Mouse (Mus musculus) left cerebral cortex, adult 8-10 months (tissue): ENCODE measurements around the gene Slc17a9. TPM values are rescaled to one million over a fixed set of nuclear protein-coding genes. Genes with fewer than 3 reads are reported as not detected.
A peak's percentile ranks its signal among the peaks of the same experiment; 100 is the strongest.

Experiments used
- DNase-seq, 2 experiments: peaks; one replicate each; pipeline ENCODE4 v3.0.0; 2022; ENCODE audit warnings: low spot score in 2 of 2
- total RNA-seq, 4 experiments: library from RNA; stranded (reverse); gene quantifications; 2 replicates each; pipeline ENCODE4 v1.2.4; 2022

The Slc17a9 gene
- total RNA-seq, result 1 to 10 TPM in 2 of 4 experiments, under 1 TPM in 2; 0.43 to 1.3 (median 0.94) TPM

DNA sequence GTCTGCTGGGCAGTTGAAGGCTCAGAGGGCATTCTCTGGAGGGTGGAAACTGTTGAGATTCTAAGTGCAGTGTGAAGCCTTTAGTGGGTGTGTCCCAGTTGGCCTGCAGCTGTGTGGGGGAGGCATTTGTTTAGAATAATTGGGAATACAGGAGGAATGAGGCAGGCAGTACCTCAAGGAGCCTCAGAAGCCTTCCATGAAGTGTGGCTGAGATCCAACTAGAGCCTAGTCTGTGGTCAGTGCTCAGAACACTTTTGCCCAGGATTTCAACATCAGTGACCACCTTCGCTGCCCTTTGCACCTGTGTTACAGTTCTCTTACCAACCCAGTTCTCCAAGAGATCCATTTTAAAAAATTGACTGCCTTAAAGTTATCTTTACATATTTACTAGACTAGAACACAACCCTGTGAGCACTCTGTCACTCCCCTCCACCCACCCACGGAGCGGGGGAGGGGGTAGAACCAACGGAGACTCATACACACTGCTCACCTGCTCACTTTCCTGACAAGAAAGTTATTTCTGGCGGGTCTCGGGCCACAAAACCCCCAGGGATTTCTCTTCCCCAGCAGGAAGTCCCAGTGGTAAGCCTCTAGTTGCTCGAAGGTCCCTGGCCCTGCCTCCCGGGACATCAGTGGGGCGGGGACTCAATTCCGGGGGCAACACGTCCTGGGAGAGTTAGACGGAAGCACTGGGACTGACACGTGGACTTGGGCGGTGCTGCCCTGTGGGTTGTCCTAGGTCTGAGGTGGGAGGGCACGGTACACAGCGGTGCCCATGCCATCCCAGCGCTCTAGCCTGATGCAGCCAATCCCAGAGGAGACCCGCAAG lies at the start of gene Slc17a9:
Gene Slc17a9, plus strand, starts transcription at position 679 of the 829 bp plus-strand sequence.
- no peak for DNase-seq

DNA sequence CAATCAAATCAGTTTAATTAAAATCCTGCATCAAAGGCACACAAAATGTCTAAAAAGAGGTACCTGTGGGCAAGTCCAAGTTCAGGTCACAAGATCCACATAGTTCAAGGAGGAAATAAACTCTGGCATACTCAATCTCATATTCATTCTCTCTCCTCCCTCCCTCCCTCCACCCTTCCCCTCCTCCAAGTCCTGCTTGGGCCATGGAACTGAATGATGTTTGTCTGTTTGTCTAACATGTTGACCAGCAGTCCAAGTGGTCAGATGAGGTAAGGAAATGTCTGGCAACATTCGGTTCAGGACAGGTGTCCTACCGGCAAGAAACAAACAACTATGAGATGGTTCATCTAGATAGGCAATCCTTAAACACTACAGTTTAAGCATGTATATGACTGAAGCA lies 48.4 kb upstream of the Slc17a9 start:
- DNase-seq, result no peak

DNA sequence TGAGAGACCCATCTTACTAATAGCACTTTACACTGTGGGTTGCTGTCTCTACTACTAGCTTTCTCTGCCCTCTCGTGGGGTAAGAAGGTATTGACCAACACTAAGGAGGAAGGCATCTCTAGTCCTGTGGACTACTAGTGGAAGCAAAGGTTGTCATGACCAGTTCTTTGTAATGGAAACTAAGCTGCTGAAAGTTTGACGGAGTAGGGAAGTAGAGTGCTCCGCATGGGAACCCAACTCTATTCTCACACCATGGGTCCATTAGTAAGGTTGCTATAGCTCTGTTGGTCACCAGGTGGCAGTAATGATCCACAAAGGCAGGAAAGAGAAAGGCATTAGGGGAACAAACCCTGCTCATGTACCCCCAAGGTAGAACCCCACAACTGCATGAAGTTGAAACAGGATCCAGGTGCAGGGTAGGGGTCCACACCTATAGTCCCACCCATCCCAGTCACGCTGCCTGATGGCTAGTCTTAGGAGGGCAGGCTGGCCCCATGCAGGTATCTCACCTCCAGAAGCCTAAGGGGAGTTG lies 46.4 kb upstream of the Slc17a9 start:
- DNase-seq, result peak; percentile 31 to 54

DNA sequence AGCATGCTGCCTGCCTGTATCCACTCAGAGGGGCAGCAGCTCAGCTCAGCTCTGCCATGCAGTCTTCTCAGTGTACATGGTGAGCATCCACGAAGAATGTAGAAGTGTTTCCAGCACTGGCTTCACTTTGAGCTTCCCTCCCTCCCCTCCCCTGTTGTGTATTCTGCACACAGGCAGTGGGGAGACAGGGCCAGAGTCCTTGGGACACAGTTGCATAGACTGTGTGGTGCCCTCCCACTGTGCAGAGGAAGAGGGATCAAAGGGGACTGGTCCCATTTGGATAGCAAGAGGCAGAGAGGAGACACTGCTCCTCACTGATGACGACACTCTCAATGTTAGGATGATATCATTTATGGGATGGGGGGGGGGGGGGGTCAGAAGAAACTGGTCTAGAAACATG lies 43.8 kb upstream of the Slc17a9 start:
- DNase-seq, result no peak

DNA sequence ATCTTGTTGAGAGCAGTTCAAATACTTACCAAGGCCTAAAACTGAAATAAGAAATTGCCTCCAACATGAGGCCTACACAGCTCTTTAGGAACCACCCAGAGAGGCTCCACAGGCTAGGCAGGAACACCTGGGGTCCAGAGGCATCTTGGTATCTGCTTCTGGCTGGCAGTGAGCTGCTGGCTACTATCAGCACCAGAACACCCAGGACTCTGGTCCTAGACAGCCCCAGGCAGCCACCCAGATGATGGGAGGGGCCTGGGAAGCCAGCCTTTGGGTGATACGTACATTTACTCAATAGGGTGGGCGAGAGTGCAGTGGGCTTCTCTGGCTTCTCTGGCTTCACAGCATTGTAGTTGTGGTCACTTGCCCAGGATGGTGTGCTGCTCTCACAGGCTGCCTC lies 41.5 kb upstream of the Slc17a9 start:
- DNase-seq, result no peak

DNA sequence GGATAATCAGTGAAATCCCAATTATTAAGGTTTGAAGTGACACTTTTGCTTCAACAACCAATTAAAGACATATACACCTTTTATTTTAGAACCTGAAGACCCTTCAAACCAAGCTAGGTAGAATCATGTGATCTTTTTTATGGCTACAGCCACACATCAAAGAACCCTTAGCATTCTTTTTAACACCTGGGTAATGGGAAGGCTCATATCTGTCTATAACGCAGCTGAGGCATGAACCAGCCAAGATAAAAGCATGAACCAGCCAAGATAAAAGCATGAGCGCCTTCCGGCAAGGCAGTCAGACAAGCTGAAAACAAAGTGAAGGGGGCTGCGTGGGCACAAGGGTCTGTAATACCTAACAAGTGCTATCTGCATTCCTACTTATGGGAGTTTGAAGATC lies 41.0 kb upstream of the Slc17a9 start:
- no peak for DNase-seq

DNA sequence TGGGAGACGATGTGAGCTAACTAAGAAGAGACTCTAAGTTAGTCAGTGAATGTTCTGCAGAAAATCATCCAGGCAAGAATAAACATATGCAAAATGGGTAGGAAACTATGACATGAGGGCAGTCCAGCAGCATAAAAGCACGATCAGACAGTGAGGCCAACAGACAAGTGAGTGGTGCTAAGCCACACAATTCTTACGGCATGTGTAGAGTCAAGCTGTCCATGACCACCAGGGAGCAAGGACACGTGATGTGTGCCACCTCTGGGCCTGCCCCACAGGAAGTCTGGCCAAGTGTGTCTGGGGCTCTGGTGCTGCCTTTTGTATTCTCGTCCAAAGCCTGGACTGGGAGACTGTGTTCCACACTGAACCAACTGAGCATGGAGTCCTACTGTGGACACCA lies 35.2 kb upstream of the Slc17a9 start:
- DNase-seq, result no peak

DNA sequence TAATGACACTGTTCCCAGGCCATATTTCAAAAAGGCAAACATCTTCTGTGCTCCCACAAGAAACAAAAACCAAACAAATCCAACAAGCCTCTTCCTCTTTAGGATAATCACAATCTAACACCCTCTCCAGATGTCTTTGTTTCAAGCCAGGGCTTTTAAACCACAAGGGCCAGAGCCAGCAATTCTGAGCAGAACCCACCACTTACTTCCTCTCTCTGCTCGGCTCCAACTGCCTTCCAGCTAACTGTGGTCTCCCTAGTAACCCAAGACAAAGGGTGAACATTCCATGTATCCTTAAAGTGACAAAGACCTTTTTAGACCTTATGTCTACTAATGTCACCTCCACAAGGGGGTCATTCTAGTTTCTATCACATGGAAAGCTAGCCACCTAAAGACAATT lies 32.4 kb upstream of the Slc17a9 start:
- no peak for DNase-seq

DNA sequence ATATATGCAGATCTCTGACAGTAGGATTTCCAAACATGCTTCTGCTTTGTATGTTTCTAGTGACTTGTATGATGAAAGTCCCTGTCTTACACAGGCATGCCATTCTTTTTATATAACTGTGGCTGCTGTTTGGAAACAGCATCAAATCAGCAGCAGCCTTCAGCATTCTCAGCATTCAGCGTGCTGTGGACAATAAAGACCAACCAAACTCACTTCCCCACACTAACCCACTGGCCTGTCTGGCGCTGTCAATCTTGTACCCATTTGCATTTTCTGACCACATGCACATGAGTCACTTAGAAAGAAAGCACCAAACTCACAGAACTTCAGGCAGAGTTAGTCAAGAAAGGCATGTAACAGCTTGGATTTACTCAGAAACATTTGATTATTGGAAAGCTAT lies 29.9 kb upstream of the Slc17a9 start:
- no peak for DNase-seq

DNA sequence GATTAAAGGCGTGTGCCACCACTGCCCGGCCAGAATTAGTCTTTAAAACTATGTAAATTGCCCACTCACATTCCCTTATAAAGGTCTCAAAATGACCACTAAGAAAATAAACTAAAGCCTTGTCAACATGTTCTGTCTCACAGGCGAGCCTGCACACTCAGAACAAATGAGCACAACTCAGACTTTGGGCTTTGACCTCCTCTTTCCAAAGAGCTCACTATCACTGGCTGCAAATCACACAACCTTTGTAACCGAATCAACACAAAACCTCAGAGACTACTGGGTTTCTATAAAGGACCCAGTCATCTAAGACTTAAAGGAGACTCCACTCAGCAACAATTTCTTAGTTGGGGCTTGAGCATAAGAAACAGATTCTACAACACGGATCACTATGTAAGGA lies 24.6 kb upstream of the Slc17a9 start:
- DNase-seq, result no peak

DNA sequence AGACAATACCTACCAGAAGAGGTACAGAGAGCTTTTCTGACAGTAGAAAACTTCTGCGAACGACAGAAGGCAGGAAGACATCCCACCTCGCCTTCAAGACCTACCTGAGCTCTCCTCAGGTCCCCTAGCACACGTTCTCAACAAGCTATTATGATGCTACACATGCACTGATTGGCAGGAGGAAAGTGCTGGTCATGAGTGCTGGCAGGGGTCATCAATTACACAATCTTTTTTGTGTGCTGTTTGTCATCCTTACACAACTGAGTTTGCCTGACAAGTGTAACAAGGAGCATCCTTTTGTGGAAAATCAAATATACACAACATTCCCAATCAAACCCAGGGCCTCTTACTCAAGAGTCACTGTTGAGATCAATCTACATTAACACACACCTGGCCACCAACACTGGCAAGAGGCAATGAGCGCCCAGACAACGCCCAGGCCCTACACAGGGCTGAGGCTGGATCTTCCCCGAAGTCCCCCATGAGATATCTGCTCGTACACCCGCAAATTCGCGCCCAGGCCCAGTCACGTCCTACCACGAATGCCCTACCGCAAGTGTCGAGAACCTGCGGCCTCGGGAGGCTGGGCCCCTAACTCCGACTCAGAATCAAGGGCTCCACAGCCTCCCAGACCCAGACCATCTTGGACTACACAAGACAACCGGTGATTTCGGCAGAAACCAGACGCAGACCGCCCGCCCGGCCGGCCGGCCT lies 23.9 kb upstream of the Slc17a9 start:
- DNase-seq, result peak in 1 of 2 experiments; percentile 22

DNA sequence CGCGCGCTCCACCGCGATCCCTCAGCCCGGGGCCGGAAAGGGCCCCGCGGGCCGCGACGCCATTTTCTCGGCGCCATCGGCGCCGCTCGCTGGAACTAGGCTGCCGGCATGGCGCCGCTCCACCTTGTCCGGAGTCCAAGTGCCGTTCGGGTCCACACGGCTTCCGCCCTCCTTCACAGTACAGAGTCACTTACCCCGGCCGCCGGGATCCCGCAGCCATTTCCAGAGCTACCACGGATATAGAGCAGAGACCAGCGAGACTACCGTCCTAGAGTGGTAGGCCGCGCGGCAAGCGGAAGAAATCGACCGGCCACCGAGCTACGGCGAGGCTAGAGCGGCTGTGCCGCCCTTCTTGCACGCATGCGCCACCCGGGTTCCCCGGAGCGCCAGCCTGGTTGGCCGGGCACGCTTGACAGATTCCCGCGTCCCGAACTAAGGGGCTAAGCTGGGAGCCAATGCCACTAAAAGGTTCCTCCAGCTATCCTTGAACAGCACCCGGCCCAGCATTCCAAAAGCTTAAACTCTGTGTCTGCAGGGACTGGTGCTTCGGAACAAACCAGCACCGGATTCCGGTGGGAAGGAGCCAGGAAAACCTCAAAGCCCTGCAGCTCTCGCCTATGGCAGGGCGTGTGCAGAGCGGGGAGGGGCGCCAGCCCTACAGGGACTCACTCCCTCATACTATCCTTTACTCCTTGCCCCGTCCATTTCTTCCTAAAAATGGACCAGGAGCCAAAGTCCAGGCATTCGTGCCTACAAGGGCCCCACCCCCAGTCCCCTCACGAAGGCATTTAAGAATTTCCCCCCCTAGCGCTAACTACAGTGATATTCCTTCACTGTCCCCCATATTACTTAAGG lies 23.1 kb upstream of the Slc17a9 start:
- peak; percentile 82 to 87 for DNase-seq

DNA sequence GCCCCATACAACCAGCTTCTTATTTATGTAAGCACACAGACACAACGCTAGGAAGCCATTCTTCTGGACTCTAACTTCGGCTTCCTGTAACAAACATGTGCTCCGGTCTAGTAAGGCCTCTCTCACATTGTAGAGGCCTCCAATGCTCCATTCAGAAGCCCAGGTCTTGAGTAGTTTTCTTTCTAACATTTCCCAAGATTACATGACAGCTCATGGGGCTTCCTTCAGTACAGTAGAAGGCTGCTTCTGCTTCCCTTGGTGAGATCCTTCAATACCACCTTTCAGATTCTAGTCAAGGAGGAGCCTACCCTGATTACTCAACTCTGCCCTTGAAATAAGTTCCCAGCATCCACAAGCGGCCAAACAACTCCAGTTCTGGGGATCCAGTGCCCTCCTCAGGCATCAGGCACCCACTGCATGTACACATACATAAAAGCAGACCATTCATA lies 22.3 kb upstream of the Slc17a9 start:
- DNase-seq, result no peak

DNA sequence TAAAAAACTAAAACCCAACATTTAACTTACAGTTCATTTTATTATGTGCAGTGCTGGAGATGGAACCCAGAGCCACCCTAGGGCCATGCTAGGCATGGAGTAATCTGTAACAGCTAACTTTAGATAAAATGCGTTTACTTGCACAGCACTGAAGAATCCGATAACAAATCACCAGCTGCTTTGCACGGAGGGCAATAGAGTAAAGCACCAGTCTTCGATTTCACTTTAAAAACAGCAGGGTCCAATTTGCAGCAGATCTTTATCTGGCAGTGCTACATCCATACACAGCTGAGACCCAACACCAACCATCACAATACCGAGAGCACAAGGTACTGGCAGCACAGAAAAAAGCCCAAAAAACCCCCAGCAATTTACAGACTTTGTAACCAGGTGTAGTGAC lies 21.9 kb upstream of the Slc17a9 start:
- no peak for DNase-seq

DNA sequence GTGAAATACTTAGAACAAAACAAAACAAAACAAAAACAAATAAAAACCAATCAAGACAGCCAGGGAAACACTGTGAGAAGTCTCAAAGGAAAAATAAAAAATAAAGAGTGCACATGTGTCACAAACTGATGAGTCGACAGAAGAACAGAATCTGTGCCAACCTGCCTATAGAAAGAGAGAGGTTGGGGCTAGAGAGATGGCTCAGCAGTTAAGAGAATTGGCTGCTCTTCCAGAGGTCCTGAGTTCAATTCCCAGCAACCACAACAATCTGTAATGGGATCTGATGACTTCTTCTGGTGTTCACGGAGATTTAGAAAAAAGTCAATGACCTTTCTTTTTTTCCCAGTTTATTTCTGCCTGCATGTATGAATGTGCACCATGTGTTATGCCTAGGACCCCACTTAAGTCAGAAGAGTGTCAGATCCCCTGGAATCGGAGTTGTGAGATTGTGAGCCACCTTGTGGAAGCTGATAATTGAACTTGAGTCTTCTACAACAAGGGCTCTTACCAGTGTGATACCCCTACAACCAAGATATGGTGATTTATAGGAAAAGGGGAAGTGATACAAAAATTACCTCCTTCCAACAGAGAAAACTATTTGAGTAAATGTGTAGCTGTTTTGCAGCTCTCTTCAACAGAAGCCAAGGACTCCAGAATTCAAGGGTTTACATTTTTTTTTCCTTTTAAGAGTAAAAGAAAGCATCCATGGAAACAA lies 21.3 kb upstream of the Slc17a9 start:
- DNase-seq, result no peak

DNA sequence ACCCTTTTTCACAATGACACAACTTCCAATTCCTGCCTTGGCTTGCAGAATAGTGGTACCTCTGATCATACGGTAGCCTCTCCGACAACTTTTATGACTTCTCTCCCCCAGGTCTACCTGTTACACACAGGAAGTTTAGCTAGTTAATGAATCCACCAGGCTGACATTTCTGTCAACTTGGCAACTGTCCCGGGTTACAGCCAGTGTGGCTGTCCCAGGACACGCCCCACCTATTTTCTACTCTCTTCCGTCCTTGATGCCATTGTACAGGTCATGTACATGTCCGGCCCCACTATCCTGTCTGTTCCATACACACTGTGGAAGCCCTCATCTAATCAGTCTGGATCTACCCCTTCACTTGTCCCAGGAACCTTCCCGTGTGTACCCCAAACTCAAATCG lies 20.5 kb upstream of the Slc17a9 start:
- no peak for DNase-seq

DNA sequence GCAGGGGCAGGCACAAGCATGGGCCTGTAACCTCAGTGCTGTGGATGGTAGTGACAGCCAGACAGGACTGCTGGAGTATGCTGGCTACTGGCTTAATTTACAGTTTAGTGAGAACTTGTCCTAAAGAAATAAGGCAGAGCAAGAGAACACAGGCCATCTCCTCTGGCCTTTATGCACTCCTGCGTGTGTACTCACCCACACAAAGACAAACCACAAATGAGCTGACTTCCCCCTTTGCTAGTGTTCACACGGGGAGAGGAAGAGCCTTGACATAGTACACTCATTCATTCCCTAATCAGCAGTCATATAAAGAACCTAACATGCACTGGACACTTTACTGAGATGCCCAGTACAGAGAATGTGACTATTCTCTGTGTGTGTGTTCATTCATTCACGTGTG lies 20.0 kb upstream of the Slc17a9 start:
- DNase-seq, result no peak

DNA sequence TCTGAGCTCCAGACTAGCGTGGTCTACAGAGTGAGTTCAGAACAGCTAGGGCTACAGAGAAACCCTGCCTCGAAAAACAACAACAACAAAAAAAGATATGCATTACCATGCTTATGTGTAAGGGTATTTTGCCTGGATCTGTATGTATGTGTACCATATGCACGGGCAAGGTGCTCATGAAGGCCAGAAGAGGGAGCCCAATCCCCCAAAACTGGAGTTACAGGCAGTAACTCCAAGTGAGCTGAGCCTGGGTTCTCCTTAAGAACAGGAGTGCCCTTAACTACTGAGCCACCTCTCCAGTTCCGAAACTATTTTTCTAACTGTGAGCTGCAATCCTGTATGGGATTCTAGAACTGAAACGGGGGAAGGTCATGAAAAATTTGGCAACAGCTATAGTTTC lies 19.1 kb upstream of the Slc17a9 start:
- DNase-seq, result no peak

DNA sequence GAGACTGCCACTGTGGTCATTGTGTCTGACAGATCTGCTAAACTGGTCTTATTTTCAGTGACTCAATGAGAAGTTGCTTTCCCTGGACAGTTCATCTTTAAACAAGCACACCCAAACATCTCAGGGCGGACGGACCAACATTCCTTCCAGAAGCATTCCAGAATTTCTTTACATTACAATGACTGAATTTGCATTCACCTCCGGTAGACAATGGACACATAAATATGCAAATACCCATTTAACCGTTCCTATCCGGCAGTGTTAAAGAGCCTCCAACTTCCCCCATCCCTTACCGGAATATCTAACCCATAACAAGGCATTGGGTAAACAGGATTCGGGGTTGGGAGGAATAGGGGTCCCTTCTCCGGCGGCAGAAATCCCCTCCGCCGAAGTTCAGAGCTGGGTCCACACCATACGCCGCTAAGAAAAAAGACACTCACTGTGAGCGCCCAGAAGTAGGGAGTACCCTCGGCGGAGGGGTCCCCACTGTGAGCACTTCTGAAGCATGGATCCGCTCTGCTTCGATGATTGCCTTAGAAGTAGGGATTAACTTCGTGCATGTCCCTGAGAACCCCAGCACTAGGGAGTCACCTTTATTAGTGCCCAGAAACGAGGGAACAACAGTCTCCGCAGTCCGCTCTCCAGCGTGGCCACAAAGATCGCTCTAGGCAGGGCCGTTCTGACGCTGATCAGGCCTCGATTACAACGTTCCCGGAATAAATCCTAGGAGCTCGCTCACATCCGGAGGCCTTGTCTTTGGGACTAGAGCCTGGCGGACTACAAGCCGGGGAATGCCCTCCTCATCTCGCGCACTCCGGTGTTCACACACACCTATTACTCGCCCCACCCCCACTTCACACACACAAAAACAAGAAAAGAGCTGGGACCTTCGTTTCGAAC lies 15.8 kb upstream of the Slc17a9 start:
- DNase-seq, result no peak

DNA sequence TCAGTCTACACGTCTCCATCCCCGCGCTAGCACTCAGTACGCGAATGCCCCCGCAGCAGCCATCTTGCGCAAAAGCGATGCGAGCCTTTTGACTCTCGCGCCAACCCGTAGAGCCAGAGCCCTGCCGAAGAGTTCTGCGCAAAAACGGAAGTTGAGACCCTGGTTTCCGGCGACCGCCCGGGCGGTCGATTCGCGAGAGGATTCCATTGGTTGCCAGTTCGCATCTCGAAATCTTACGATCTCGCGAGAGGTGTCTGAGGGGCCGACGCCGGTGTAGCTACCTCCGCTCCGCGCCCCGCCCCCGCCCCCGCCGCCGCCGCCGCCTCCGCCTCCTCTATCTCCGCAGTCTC lies 15.2 kb upstream of the Slc17a9 start, which contains the start of the genes Dido1 and Gid8:
Gene Dido1, minus strand, starts transcription at position 77 of the 350 bp plus-strand sequence.
Gene Gid8, plus strand, starts transcription at position 195 of the 350 bp plus-strand sequence.
- peak; percentile 93 to 97 for DNase-seq
